Mouse (Mus musculus): Measurements from ENCODE around the gene Pspc1.

GRCm38 (mm10) chr14:56740175-56740574 lies 37.9 kb downstream of the Pspc1 start:
- TF ChIP-seq CTCF (IDR thresholded peaks at IDR 0.05; ENCODE audit: control insufficient read depth, insufficient read depth, insufficient replicate concordance, low read depth, low read length): no peak; the same call in 1 of the 2 replicates
- TF ChIP-seq POLR2A (IDR thresholded peaks at IDR 0.05; ENCODE audit: control insufficient read depth, low read depth, low read length): no peak

All from testis, adult 2 months (tissue).